ENCODE assay signal across 12 mouse cellular contexts in genomic region chr2:153015804-153016203, GRCm38 (mm10). TPM values are rescaled to one million over a fixed set of nuclear protein-coding genes. Genes with fewer than 3 reads are reported as not detected.
DNase-seq lines count a peak whose midpoint lies in the region; ATAC-seq and TF ChIP-seq lines count a peak whose summit lies in the region.
"Had no signal": no experiment of that assay in that cellular context is flagged by ENCODE, and none has a peak within 500 bp of the region (broad histone marks: within the 10 kb centered on the region; RNA-seq: fewer than 3 reads in every experiment).

No protein-coding gene starts in this region.

- WGBS in kidney, embryonic 15.5 days, result 46% methylated on average over 8 of the region's 8 CpGs
- 50% methylated on average over 8 of the region's 8 CpGs for WGBS in stomach, embryonic 14.5 days
- WGBS in stomach, postnatal 0 days, result 38% methylated on average over 8 of the region's 8 CpGs
- WGBS in hindbrain, embryonic 14.5 days, result 44% methylated on average over 8 of the region's 8 CpGs
- WGBS in stomach, embryonic 15.5 days, result 45% methylated on average over 8 of the region's 8 CpGs

- H3K4me3 ChIP-seq in kidney, embryonic 15.5 days (replicated peaks), result peak overlapping the region; percentile 88; the same call in 1 of the 2 replicates
- no peak overlapping the region for H3K4me3 ChIP-seq in stomach, embryonic 14.5 days (ENCODE audit: low read depth, low read length)
- no peak overlapping the region for H3K4me3 ChIP-seq in stomach, postnatal 0 days (ENCODE audit: low read depth, low read length)
- peak overlapping the region; percentile 88 for H3K4me3 ChIP-seq in hindbrain, embryonic 14.5 days (replicated peaks; ENCODE audit: low read length)
- no peak overlapping the region for H3K4me3 ChIP-seq in stomach, embryonic 15.5 days (replicated peaks)

- H3K4me1 ChIP-seq in kidney, embryonic 15.5 days, result peaks cover 9% of the 10 kb centered on the region
- H3K4me1 ChIP-seq in stomach, embryonic 14.5 days (ENCODE audit: control insufficient read depth, insufficient read depth, low read length), result peaks cover 5% of the 10 kb centered on the region; the same call in 1 of the 2 replicates
- 0 out of 2 replicates have a peak, but pooled peaks cover 5% of the 10 kb centered on the region for H3K4me1 ChIP-seq in stomach, postnatal 0 days (replicated peaks; ENCODE audit: control insufficient read depth, insufficient read depth)
- peaks cover 11% of the 10 kb centered on the region for H3K4me1 ChIP-seq in hindbrain, embryonic 14.5 days (replicated peaks; ENCODE audit: control insufficient read depth, insufficient read depth, low read length)
- 0 out of 2 replicates have a peak, but pooled peaks cover 5% of the 10 kb centered on the region for H3K4me1 ChIP-seq in stomach, embryonic 15.5 days

- no peaks in the 10 kb centered on the region for H3K9me3 ChIP-seq in kidney, embryonic 15.5 days (replicated peaks)
- no peaks in the 10 kb centered on the region for H3K9me3 ChIP-seq in stomach, embryonic 14.5 days (ENCODE audit: control insufficient read depth, low read depth, low read length)
- H3K9me3 ChIP-seq in stomach, postnatal 0 days (ENCODE audit: control insufficient read depth, low read length), result no peaks in the 10 kb centered on the region
- H3K9me3 ChIP-seq in hindbrain, embryonic 14.5 days (ENCODE audit: control insufficient read depth, low read length), result no peaks in the 10 kb centered on the region
- H3K9me3 ChIP-seq in stomach, embryonic 15.5 days, result no peaks in the 10 kb centered on the region
- H3K9me3 ChIP-seq: megakaryocyte, embryonic 14.5 days had no signal

- peaks cover 13% of the 10 kb centered on the region; the same call in 1 of the 2 replicates for H3K27me3 ChIP-seq in kidney, embryonic 15.5 days
- H3K27me3 ChIP-seq in stomach, embryonic 14.5 days (ENCODE audit: control insufficient read depth, insufficient read depth, low read length), result no peaks in the 10 kb centered on the region
- H3K27me3 ChIP-seq in stomach, postnatal 0 days (ENCODE audit: control insufficient read depth, insufficient read depth, low read length), result no peaks in the 10 kb centered on the region
- peaks cover 5% of the 10 kb centered on the region; the same call in 1 of the 2 replicates for H3K27me3 ChIP-seq in hindbrain, embryonic 14.5 days (ENCODE audit: control insufficient read depth, insufficient read depth, low read length)
- H3K27me3 ChIP-seq in stomach, embryonic 15.5 days (replicated peaks), result 0 out of 2 replicates have a peak, but pooled peaks cover 10% of the 10 kb centered on the region

- H3K9ac ChIP-seq in kidney, embryonic 15.5 days, result no peak overlapping the region
- H3K9ac ChIP-seq in stomach, embryonic 14.5 days (replicated peaks; ENCODE audit: low read depth, low read length), result no peak overlapping the region
- no peak overlapping the region for H3K9ac ChIP-seq in stomach, postnatal 0 days (ENCODE audit: low read length)
- peak overlapping the region; percentile 87 for H3K9ac ChIP-seq in hindbrain, embryonic 14.5 days
- H3K9ac ChIP-seq in stomach, embryonic 15.5 days, result no peak overlapping the region

- peak overlapping the region; percentile 85 for H3K4me2 ChIP-seq in kidney, embryonic 15.5 days
- H3K4me2 ChIP-seq in stomach, embryonic 14.5 days (replicated peaks; ENCODE audit: low read depth, low read length), result peak overlapping the region; percentile 27; the same call in 1 of the 2 replicates
- H3K4me2 ChIP-seq in stomach, postnatal 0 days (replicated peaks; ENCODE audit: low read depth), result no peak overlapping the region
- H3K4me2 ChIP-seq in hindbrain, embryonic 14.5 days (replicated peaks), result peak overlapping the region; percentile 92
- peak overlapping the region; percentile 28 for H3K4me2 ChIP-seq in stomach, embryonic 15.5 days

- no peak overlapping the region for H3K27ac ChIP-seq in kidney, embryonic 15.5 days
- no peak overlapping the region for H3K27ac ChIP-seq in stomach, embryonic 14.5 days (ENCODE audit: low read length)
- no peak overlapping the region for H3K27ac ChIP-seq in stomach, postnatal 0 days (replicated peaks)
- H3K27ac ChIP-seq in hindbrain, embryonic 14.5 days, result peak overlapping the region; percentile 54; the same call in 1 of the 2 replicates
- no peak overlapping the region for H3K27ac ChIP-seq in stomach, embryonic 15.5 days

- no peak for TF ChIP-seq EP300 in stomach, postnatal 0 days (optimal IDR thresholded peaks at IDR 0.05)

- H3K36me3 ChIP-seq in kidney, embryonic 15.5 days, result peaks cover 28% of the 10 kb centered on the region
- H3K36me3 ChIP-seq in stomach, embryonic 14.5 days (ENCODE audit: control insufficient read depth, insufficient read depth, low read length), result no peaks in the 10 kb centered on the region; the same call in 1 of the 2 replicates
- peaks cover 5% of the 10 kb centered on the region; the same call in 1 of the 2 replicates for H3K36me3 ChIP-seq in stomach, postnatal 0 days (ENCODE audit: control insufficient read depth, insufficient read depth, low read length)
- peaks cover 28% of the 10 kb centered on the region for H3K36me3 ChIP-seq in hindbrain, embryonic 14.5 days (replicated peaks; ENCODE audit: control insufficient read depth, insufficient read depth)
- H3K36me3 ChIP-seq in stomach, embryonic 15.5 days, result peaks cover 20% of the 10 kb centered on the region

- no peak for TF ChIP-seq CTCF in stomach, postnatal 0 days (IDR thresholded peaks at IDR 0.05; ENCODE audit: low read depth)

- no peak for DNase-seq in kidney, adult 11 months
- DNase-seq in stomach, postnatal 0 days (ENCODE audit: low spot score), result no peak
- peak; percentile 55 for DNase-seq in hindbrain, embryonic 14.5 days (ENCODE audit: low spot score)
- DNase-seq in adrenal gland, adult 2 months, result no peak

- ATAC-seq in kidney, embryonic 15.5 days (replicated peaks; ENCODE audit: low FRiP score), result no peak
- no peak for ATAC-seq in stomach, embryonic 14.5 days (ENCODE audit: insufficient number of reproducible peaks, insufficient read depth, low FRiP score, low read depth)
- no peak for ATAC-seq in stomach, postnatal 0 days (ENCODE audit: low FRiP score, low TSS enrichment)
- no peak for ATAC-seq in hindbrain, embryonic 14.5 days (ENCODE audit: low FRiP score)
- ATAC-seq in stomach, embryonic 15.5 days (ENCODE audit: insufficient read depth, low FRiP score, low read depth), result no peak
- ATAC-seq in monocyte, adult 5-6 weeks (replicated peaks; ENCODE audit: insufficient number of reproducible peaks, low FRiP score, low TSS enrichment, poor library complexity, severe bottlenecking), result no peak

RNA-seq across cellular contexts. Expression of gene Pdrg1, which starts 0.6 kb away (rescaled TPM):
- polyA plus RNA-seq in kidney, embryonic 15.5 days (2015; fragmentation: Nextera tagmentation; extraction: Ambion mirVana), result 111 and 112 TPM in 2 replicates
- 59.3 and 59.7 TPM in 2 replicates for polyA plus RNA-seq in stomach, embryonic 14.5 days (2014; fragmentation: Nextera tagmentation; extraction: Ambion mirVana)
- 66.0 and 66.8 TPM in 2 replicates for polyA plus RNA-seq in stomach, postnatal 0 days (2015; fragmentation: Nextera tagmentation; extraction: Ambion mirVana)
- 137 and 149 TPM in 2 replicates for polyA plus RNA-seq in hindbrain, embryonic 14.5 days (2014; fragmentation: Nextera tagmentation; extraction: Ambion mirVana)
- polyA plus RNA-seq in stomach, embryonic 15.5 days (2015; fragmentation: Nextera tagmentation; extraction: Ambion mirVana), result 98.9 and 101 TPM in 2 replicates
- 100 to 1,000 TPM; 146 to 245 TPM for total RNA-seq in adrenal gland, adult 2 months (2021)
- polyA plus RNA-seq in adrenal gland, adult 2 months (2012; rRNA removed), result 53.5 and 58.0 TPM in 2 replicates
- 38.7 to 88.5 TPM (median 51.6 TPM) in 3 replicates for total RNA-seq in monocyte, adult 5-6 weeks (2017)

RNA-seq across cellular contexts. Expression of gene Xkr7, which starts 15.8 kb away (rescaled TPM):
- polyA plus RNA-seq in kidney, embryonic 15.5 days (2015; fragmentation: Nextera tagmentation; extraction: Ambion mirVana), result not detected in 2 replicates
- polyA plus RNA-seq in stomach, embryonic 14.5 days (2014; fragmentation: Nextera tagmentation; extraction: Ambion mirVana), result 0.13 TPM in 1 of 2 replicates, not detected in the other
- 0.04 TPM in 1 of 2 replicates, not detected in the other for polyA plus RNA-seq in stomach, postnatal 0 days (2015; fragmentation: Nextera tagmentation; extraction: Ambion mirVana)
- 0.84 and 1.8 TPM in 2 replicates for polyA plus RNA-seq in hindbrain, embryonic 14.5 days (2014; fragmentation: Nextera tagmentation; extraction: Ambion mirVana)
- 0.06 and 0.09 TPM in 2 replicates for polyA plus RNA-seq in stomach, embryonic 15.5 days (2015; fragmentation: Nextera tagmentation; extraction: Ambion mirVana)
- 1 to 10 TPM in 1 of 2 experiments, under 1 TPM in 1; 0.49 to 1.0 TPM for total RNA-seq in adrenal gland, adult 2 months (2021)
- 1.0 and 1.6 TPM in 2 replicates for polyA plus RNA-seq in adrenal gland, adult 2 months (2012; rRNA removed)
- total RNA-seq in monocyte, adult 5-6 weeks (2017), result not detected in 3 replicates
- total RNA-seq: CH12.LX had no signal
- polyA plus RNA-seq: erythroblast, embryonic 14.5 days; thymus, postnatal 0 days had no signal

RNA-seq across cellular contexts. Expression of gene Ccm2l, which starts 50.0 kb away (rescaled TPM):
- polyA plus RNA-seq in kidney, embryonic 15.5 days (2015; fragmentation: Nextera tagmentation; extraction: Ambion mirVana), result 3.5 and 3.6 TPM in 2 replicates
- 1.7 and 2.3 TPM in 2 replicates for polyA plus RNA-seq in stomach, embryonic 14.5 days (2014; fragmentation: Nextera tagmentation; extraction: Ambion mirVana)
- 1.1 and 1.2 TPM in 2 replicates for polyA plus RNA-seq in stomach, postnatal 0 days (2015; fragmentation: Nextera tagmentation; extraction: Ambion mirVana)
- polyA plus RNA-seq in hindbrain, embryonic 14.5 days (2014; fragmentation: Nextera tagmentation; extraction: Ambion mirVana), result 1.7 and 2.4 TPM in 2 replicates
- polyA plus RNA-seq in stomach, embryonic 15.5 days (2015; fragmentation: Nextera tagmentation; extraction: Ambion mirVana), result 1.7 and 1.9 TPM in 2 replicates
- total RNA-seq in adrenal gland, adult 2 months (2021), result 10 to 100 TPM; 12.7 to 15.3 TPM
- 37.1 and 49.1 TPM in 2 replicates for polyA plus RNA-seq in adrenal gland, adult 2 months (2012; rRNA removed)
- not detected in 3 replicates for total RNA-seq in monocyte, adult 5-6 weeks (2017)
- total RNA-seq: CH12.LX had no signal
- polyA plus RNA-seq: erythroblast, embryonic 14.5 days had no signal

RNA-seq across cellular contexts. Expression of gene Ttll9, which starts 53.5 kb away (rescaled TPM):
- 1.1 and 1.6 TPM in 2 replicates for polyA plus RNA-seq in kidney, embryonic 15.5 days (2015; fragmentation: Nextera tagmentation; extraction: Ambion mirVana)
- 0.39 and 1.1 TPM in 2 replicates for polyA plus RNA-seq in stomach, embryonic 14.5 days (2014; fragmentation: Nextera tagmentation; extraction: Ambion mirVana)
- polyA plus RNA-seq in stomach, postnatal 0 days (2015; fragmentation: Nextera tagmentation; extraction: Ambion mirVana), result not detected in 2 replicates
- 8.0 and 11.2 TPM in 2 replicates for polyA plus RNA-seq in hindbrain, embryonic 14.5 days (2014; fragmentation: Nextera tagmentation; extraction: Ambion mirVana)
- 0.21 and 0.35 TPM in 2 replicates for polyA plus RNA-seq in stomach, embryonic 15.5 days (2015; fragmentation: Nextera tagmentation; extraction: Ambion mirVana)
- total RNA-seq in adrenal gland, adult 2 months (2021), result under 1 TPM; 0.40 to 0.90 TPM
- polyA plus RNA-seq in adrenal gland, adult 2 months (2012; rRNA removed), result 0.06 and 0.33 TPM in 2 replicates
- total RNA-seq in monocyte, adult 5-6 weeks (2017), result not detected in 3 replicates
- polyA plus RNA-seq: erythroblast, embryonic 14.5 days had no signal

Comparison
In these comparisons a context has a peak if more than half of its experiments do, and no peak if none do; other contexts are left out.
1. H3K4me3 ChIP-seq: peak in kidney, embryonic 15.5 days (single experiment) and hindbrain, embryonic 14.5 days (single experiment); none in stomach, embryonic 14.5 days (single experiment), stomach, postnatal 0 days (single experiment) and stomach, embryonic 15.5 days (single experiment).